22 mouse cellular contexts compared by ENCODE assay signal in genomic region chr10:119706281-119706680, GRCm38 (mm10).
DNase-seq lines count a peak whose midpoint lies in the region; ATAC-seq lines count a peak whose summit lies in the region.
"Had no signal": no experiment of that assay in that cellular context is flagged by ENCODE, and none has a peak within 500 bp of the region (broad histone marks: within the 10 kb centered on the region; RNA-seq: fewer than 3 reads in every experiment).

No protein-coding gene starts in this region.

- no peaks in the 10 kb centered on the region for H3K36me3 ChIP-seq in heart, embryonic 12.5 days
- H3K36me3 ChIP-seq: embryonic facial prominence, embryonic 12.5 days; embryonic facial prominence, embryonic 15.5 days; G1E; heart, embryonic 10.5 days; hindbrain, embryonic 12.5 days; hindbrain, embryonic 15.5 days had no signal

- ATAC-seq in frontal cortex, adult (ENCODE audit: low TSS enrichment): peak; percentile 89
- ATAC-seq in heart, embryonic 12.5 days (ENCODE audit: insufficient number of reproducible peaks, low FRiP score): no peak
- ATAC-seq: forebrain, embryonic 14.5 days had no signal

- no peaks in the 10 kb centered on the region for H3K9me3 ChIP-seq in heart, embryonic 12.5 days (replicated peaks)
- H3K9me3 ChIP-seq: embryonic facial prominence, embryonic 12.5 days; embryonic facial prominence, embryonic 15.5 days; heart, embryonic 10.5 days; hindbrain, embryonic 12.5 days; hindbrain, embryonic 15.5 days had no signal

- 83% methylated on average over 4 of the region's 4 CpGs for WGBS in heart, embryonic 12.5 days

- H3K4me3 ChIP-seq in heart, embryonic 12.5 days: no peak overlapping the region
- H3K4me3 ChIP-seq: embryonic facial prominence, embryonic 12.5 days; embryonic facial prominence, embryonic 15.5 days; heart, adult 2 months; heart, embryonic 10.5 days; hindbrain, embryonic 12.5 days; hindbrain, embryonic 15.5 days had no signal

- no peaks in the 10 kb centered on the region for H3K4me1 ChIP-seq in heart, embryonic 12.5 days (replicated peaks)
- H3K4me1 ChIP-seq: embryonic facial prominence, embryonic 12.5 days; embryonic facial prominence, embryonic 15.5 days; heart, embryonic 10.5 days; hindbrain, embryonic 12.5 days; hindbrain, embryonic 15.5 days had no signal

- no peak for DNase-seq in frontal cortex, postnatal 10 days (ENCODE audit: low spot score in 2 of 2)
- DNase-seq in right cerebral cortex, adult 18-20 months: peak; percentile 64
- DNase-seq in right cerebral cortex, postnatal 25 days: no peak
- peak; percentile 76 for DNase-seq in brain, adult 2 months (ENCODE audit: low read depth, low spot score)
- DNase-seq: adrenal gland, adult 2 months; adrenal gland, postnatal 14 days; B cell, adult 2 months; cerebellum, adult 11-12 months; cerebellum, adult 9-10 months; forebrain, postnatal 0 days; gastrocnemius, postnatal 10 days; gastrocnemius, postnatal 36 days; heart, adult 2 months had no signal

- no peaks in the 10 kb centered on the region for H3K27me3 ChIP-seq in heart, embryonic 12.5 days (replicated peaks)
- H3K27me3 ChIP-seq: embryonic facial prominence, embryonic 12.5 days; embryonic facial prominence, embryonic 15.5 days; hindbrain, embryonic 12.5 days; hindbrain, embryonic 15.5 days had no signal

- no peak overlapping the region for H3K9ac ChIP-seq in heart, embryonic 12.5 days
- H3K9ac ChIP-seq: embryonic facial prominence, embryonic 12.5 days; embryonic facial prominence, embryonic 15.5 days; forebrain, postnatal 0 days; hindbrain, embryonic 12.5 days; hindbrain, embryonic 15.5 days had no signal

- H3K4me2 ChIP-seq in heart, embryonic 12.5 days: no peak overlapping the region
- H3K4me2 ChIP-seq: embryonic facial prominence, embryonic 12.5 days; embryonic facial prominence, embryonic 15.5 days; hindbrain, embryonic 12.5 days; hindbrain, embryonic 15.5 days had no signal

- H3K27ac ChIP-seq in heart, embryonic 12.5 days (ENCODE audit: poor library complexity, severe bottlenecking): no peak overlapping the region
- H3K27ac ChIP-seq: embryonic facial prominence, embryonic 12.5 days; embryonic facial prominence, embryonic 15.5 days; heart, adult 2 months; heart, embryonic 10.5 days; hindbrain, embryonic 12.5 days; hindbrain, embryonic 15.5 days had no signal

Comparison
In these comparisons a context has a peak if more than half of its experiments do, and no peak if none do; other contexts are left out.
1. DNase-seq: peak in right cerebral cortex, adult 18-20 months (single experiment) and brain, adult 2 months (single experiment); none in frontal cortex, postnatal 10 days (0 of 2) and right cerebral cortex, postnatal 25 days (single experiment).